Comparison of ENCODE assay signal across 1 mouse cellular context in the genomic region with DNA sequence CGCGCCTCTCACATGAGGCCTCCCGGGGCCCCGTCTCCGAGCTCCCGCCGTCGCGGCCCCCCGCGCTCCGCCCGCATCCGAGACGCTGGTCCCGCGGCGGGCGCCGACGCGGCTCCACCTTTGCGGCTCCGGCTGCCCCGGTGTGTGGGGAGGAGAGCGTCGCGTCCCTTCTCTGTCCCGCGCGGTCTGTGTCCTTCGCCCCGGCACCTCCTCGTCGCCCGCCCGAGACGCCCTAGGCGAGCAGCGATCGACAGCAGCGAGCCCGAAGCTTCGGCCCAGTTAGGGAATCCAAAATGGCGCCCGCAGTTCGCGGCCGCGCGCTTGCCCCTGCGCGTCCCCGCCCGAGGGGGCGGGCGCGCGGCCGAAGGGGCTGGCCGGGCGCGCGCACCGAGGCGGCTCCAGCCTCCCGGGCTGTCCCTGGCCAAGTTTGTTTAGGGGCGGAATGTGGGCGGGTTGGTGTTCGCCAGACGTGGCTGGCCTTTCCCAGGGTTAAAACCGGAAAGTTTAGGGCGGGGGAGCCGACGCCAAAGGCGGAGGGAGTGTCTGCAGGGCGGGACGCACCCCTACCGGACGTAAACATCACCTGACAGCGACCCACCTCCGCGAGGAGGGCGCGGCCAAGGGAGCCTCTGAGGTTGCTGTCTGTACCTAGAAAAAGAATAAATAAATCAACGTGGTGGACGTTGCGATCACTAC.
A peak's percentile ranks its signal among the peaks of the same experiment; 100 is the strongest.
TF ChIP-seq lines count a peak whose summit lies in the region.

A gene (minus strand): TSS at position 329 of the 696 bp plus-strand sequence.

TF ChIP-seq in MEL, 35 proteins besides CTCF, POLR2A, EP300 and RAD21 (continued from another document):
- TF ChIP-seq SIN3A (IDR thresholded peaks at IDR 0.05; ENCODE audit: low read length) (peak; percentile 95), JUND (IDR thresholded peaks at IDR 0.05; ENCODE audit: low read depth, low read length) (no peak), TCF12 (IDR thresholded peaks at IDR 0.05; ENCODE audit: low read depth, low read length) (peak; percentile 4; the same call in 1 of the 2 replicates)
